19 mouse cellular contexts compared by ENCODE assay signal in genomic region chr19:42167489-42167888, GRCm38 (mm10). TPM values are rescaled to one million over a fixed set of nuclear protein-coding genes. Genes with fewer than 3 reads are reported as not detected.
"Had no signal": no experiment of that assay in that cellular context is flagged by ENCODE, and none has a peak within 500 bp of the region (broad histone marks: within the 10 kb centered on the region; RNA-seq: fewer than 3 reads in every experiment).

No protein-coding gene starts in this region.

- ATAC-seq: lung, postnatal 0 days; midbrain, embryonic 13.5 days; midbrain, embryonic 16.5 days had no signal

- H3K27ac ChIP-seq: kidney, embryonic 15.5 days; left cerebral cortex, adult 2 months; limb, embryonic 12.5 days; liver, embryonic 13.5 days; midbrain, embryonic 10.5 days; midbrain, embryonic 13.5 days had no signal

- H3K4me2 ChIP-seq: kidney, embryonic 15.5 days; limb, embryonic 12.5 days; liver, embryonic 13.5 days; lung, embryonic 14.5 days; midbrain, embryonic 13.5 days had no signal

- H3K4me3 ChIP-seq: kidney, embryonic 15.5 days; left cerebral cortex, adult 2 months; limb, embryonic 12.5 days; liver, embryonic 13.5 days; megakaryocyte, embryonic 14.5 days; midbrain, embryonic 10.5 days; midbrain, embryonic 13.5 days; myocyte had no signal

- DNase-seq: kidney, adult 11 months; kidney, adult 8-10 months; kidney, postnatal 10 days; layer of hippocampus, postnatal 36 days; liver; liver, embryonic 13.5 days; lung, embryonic 14.5 days; thymus, adult 2 months; thymus, postnatal 14 days; thymus, postnatal 4 days had no signal

- H3K9ac ChIP-seq: kidney, embryonic 15.5 days; limb, embryonic 12.5 days; liver, embryonic 13.5 days; lung, embryonic 14.5 days had no signal

- H3K36me3 ChIP-seq: kidney, embryonic 15.5 days; limb, embryonic 12.5 days; liver, embryonic 13.5 days; midbrain, embryonic 10.5 days; midbrain, embryonic 13.5 days had no signal

- H3K9me3 ChIP-seq: kidney, embryonic 15.5 days; limb, embryonic 12.5 days; liver, embryonic 13.5 days; megakaryocyte, embryonic 14.5 days; midbrain, embryonic 10.5 days; midbrain, embryonic 13.5 days had no signal

RNA-seq across cellular contexts. Expression of gene Sfrp5, which starts 34.6 kb away (rescaled TPM):
- polyA plus RNA-seq: lung, postnatal 0 days had no signal
